Mouse (Mus musculus) kidney, adult 2 months (tissue): ENCODE data around the gene Trrap.

Experiments
- CTCF ChIP-seq: fragments of 200-500 bp; conservative IDR thresholded peaks from 2 replicates; pipeline ENCODE4 v1.5.1; 2011; ENCODE audit warnings: low read depth, mild to moderate bottlenecking, control low read depth, low read length, moderate library complexity, mixed read lengths; ENCODE audit not compliant: insufficient read depth, insufficient read length
- POLR2A ChIP-seq: fragments of 200-500 bp; IDR thresholded peaks from one replicate; pipeline ENCODE4 v1.6.1; 2011; ENCODE audit warnings: low read depth, low read length, control low read depth

- TF ChIP-seq POLR2A (no peak), CTCF (peak; percentile 63)
Measured at GRCm38 (mm10) chr5:144733953-144734352, 33.6 kb upstream of the Trrap start.
